7 mouse cellular contexts compared by ENCODE assay signal in genomic region chr8:90125426-90125825, GRCm38 (mm10).
"Had no signal": no experiment of that assay in that cellular context is flagged by ENCODE, and none has a peak within 500 bp of the region (broad histone marks: within the 10 kb centered on the region; RNA-seq: fewer than 3 reads in every experiment).

No protein-coding gene starts in this region.

- DNase-seq: lung, adult 2 months; lung, postnatal 14 days; lung, postnatal 36 days; right cerebral cortex, postnatal 14 days; thymus, adult 2 months; thymus, postnatal 25 days; thymus, postnatal 4 days had no signal
